Mouse (Mus musculus): ENCODE measurements around the gene Ms4a6b.

- TF ChIP-seq CTCF (IDR thresholded peaks at IDR 0.05; ENCODE audit: insufficient read depth, low read depth, low read length) (no peak), POLR2A (IDR thresholded peaks at IDR 0.05; ENCODE audit: insufficient read depth, low read depth, low read length) (no peak)
These were observed 17.1 kb downstream of the Ms4a6b start for GRCm38 (mm10) chr19:11533421-11533820.

Data from olfactory bulb, adult 2 months (tissue).